Mouse (Mus musculus): ENCODE measurements around the gene Sh3bp5.

Gene Sh3bp5

GRCm38 (mm10) chr14:31433851-31434360, 2.0 kb downstream of the Sh3bp5 start:
- 54% methylated on average over 7 of the region's 7 CpGs for WGBS

DNA sequence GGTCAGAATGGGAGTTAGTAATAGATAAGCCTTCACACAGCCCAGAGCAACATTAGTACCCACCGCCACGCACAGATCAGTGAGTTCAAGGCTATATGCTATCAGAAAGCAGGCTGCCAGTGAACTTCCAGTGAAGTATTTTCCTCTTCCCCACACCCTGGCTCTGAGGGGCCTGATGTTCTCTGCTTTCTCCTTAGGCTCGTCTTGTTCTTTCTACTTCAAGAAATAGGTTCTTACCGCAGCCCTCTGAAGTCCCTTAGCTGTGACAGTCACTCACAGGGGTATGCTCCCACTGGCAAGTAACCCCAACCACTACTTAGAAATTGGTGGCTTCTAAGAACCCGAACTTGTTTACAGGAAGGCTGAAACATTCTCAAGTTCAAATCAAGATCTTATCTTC, 2.8 kb downstream of the Sh3bp5 start:
- 67% methylated on average over 5 of the region's 5 CpGs for WGBS

DNA sequence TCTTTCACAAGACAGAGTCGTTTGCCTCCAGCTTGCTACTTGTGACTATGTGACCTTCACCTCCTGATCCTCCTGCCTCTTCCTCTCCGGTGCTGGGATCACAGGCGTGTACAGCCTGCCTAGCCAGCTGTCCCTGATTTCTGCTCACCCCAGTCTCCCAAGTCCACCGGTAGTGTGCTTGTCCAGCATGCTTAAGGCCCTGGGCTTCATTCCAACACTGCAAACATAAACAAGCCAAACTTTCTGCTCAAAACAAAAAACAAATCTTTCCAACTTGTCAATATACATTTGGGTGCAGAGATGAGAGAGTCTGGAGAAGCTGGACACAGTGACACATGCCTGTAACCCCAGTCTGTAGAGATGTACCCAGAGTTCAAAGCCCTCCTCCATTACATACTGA, 3.5 kb downstream of the Sh3bp5 start:
- 22% methylated on average over 4 of the region's 4 CpGs for WGBS

- WGBS = 77% methylated on average over 3 of the region's 3 CpGs
These were observed 4.0 kb downstream of the Sh3bp5 start for GRCm38 (mm10) chr14:31431789-31432330.

DNA sequence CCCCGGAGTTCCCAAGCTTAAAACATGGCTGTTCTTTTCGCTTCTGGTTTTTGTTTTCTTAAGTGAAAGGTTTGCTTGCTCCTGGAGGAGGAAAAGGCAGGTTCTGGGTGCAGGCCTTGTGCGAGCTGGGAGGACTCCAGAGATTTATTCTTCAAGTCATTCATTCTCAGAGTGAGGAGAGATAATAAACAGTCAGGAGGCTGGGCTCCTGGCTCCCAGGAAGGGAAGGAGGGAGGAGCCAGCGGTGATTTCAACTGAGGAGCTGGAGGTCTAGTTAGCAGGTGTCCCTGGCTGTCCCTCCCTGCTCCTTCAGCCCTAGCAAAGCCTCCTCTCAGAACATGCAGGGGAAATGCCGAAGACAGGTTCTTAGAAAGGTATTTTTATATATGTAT, 6.9 kb downstream of the Sh3bp5 start:
- WGBS = 40% methylated on average over 5 of the region's 5 CpGs

GRCm38 (mm10) chr14:31428211-31429003, 7.5 kb downstream of the Sh3bp5 start:
- WGBS = 32% methylated on average over 15 of the region's 15 CpGs

DNA sequence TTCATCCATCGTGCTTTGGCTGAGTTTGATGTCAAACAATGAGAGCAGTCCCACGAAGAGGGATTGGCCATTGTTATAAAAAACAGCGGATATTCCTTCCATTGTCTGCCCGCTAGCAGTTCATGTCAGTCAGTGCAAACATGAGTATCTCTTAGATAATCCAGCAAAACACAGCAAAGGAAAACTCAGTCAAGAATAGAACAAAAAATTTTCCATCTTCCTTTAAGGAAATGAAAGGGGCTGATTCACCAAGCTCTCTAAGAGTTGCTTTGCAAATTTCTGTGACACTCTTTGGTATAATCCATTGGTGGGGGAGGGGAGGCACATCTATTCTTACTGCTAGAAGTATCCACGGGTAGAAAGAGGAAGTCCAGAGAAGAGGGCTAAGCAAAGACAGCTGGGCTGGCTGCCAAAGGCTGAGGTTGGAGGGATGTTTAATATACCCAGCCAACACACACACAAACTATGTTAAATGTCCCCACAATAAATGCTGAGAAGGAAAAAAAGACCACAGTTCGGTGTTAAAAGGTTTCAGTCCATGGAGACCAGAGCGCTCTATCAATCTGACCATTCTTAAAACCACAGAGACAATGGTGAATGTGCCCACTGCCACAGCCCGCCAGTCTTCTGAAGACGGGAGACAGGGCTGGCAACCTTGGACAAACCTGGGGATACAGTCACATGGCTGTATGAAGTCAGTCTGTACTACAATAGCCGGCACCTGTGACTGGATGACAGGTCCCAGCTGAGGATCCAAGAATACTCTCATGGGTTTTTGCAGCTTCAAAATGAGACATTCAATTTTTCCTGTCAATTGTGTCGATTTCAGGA, 12.7 kb downstream of the Sh3bp5 start:
- WGBS = 41% methylated on average over 11 of the region's 11 CpGs

GRCm38 (mm10) chr14:31422395-31422794, 13.5 kb downstream of the Sh3bp5 start:
- WGBS = 95% methylated on average over 5 of the region's 5 CpGs

- WGBS = 89% methylated on average over 18 of the region's 18 CpGs
These were observed 14.2 kb downstream of the Sh3bp5 start for GRCm38 (mm10) chr14:31421509-31422295.

DNA sequence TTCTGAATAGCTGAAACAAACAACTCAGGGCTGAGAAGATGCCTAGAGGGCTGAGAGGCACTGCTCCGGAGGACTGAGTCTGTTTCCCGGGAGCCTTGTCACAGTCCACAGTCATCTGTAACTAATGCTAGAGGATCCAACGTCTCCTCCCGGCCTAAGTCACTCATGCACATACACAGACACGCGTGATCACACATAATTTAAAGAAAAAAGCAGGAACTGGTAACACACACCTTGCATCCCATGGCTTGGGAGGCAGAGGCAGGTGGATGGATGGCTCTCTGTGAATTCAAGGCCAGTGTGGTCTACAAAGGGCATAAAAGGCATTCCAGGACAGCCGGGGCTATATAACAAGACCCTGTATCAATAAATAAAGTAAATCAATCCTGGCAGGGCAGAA, 14.9 kb downstream of the Sh3bp5 start:
- WGBS = 84% methylated on average over 7 of the region's 7 CpGs

- WGBS = 90% methylated on average over 7 of the region's 7 CpGs
These were observed 15.3 kb downstream of the Sh3bp5 start for GRCm38 (mm10) chr14:31420562-31420961.

GRCm38 (mm10) chr14:31420135-31420534, 15.7 kb downstream of the Sh3bp5 start:
- WGBS = 92% methylated on average over 8 of the region's 8 CpGs

- WGBS = 59% methylated on average over 4 of the region's 4 CpGs
These were observed 16.6 kb downstream of the Sh3bp5 start for GRCm38 (mm10) chr14:31419279-31419678.

DNA sequence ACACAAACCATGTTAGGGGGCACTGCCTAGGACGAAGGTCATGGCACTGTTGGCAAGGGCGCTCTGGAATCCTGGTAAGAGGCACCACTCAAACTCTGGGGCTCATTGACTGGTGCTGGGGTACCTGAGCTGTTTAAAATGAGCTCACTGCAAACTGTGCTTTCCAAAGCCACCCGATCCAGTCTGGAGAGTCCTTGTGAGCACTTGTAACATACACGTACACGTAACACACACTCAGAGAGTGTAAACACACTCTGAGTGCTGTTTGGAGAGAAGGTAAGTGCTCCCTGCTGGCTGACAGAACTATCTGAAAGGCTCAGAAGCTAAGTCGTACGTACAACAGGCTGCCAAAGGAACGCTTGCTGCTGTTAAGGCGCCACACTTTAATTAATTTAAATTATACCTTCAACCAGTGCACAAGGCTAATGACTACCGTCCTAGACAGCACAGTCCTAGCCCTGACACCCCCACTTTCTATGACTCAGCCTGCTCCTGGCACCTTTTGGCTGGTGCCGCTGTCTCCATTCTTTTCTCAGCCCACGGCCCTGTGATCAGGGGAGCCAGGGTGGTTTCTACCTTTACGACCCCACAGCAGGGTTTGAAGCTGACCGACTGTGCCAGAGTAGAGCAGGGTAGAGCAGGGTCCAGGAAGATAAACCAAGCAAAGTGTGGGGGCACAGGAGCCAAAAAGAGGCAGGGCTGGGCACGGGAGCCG, 18.9 kb downstream of the Sh3bp5 start:
- 55% methylated on average over 16 of the region's 16 CpGs for WGBS

GRCm38 (mm10) chr14:31416411-31416810, 19.5 kb downstream of the Sh3bp5 start:
- 91% methylated on average over 3 of the region's 3 CpGs for WGBS

DNA sequence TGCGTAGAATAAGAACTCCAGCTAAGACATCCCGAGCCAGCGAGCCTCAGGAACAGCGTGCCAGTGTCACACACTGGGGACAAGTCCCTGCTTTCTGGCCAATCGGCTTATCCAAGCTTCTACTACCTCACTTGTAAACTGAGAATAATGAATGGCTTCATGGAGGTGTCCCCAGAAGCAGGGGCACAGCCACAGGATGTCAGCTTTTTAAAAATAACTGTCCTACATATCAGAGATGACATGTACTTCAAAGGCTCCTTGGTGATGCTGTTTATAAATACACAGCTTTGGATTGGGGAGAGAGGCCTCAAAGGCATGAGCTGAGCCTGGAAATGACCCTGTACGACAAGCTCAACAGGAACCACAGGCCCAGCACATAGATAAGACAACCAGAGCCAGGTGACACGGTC, 20.9 kb downstream of the Sh3bp5 start:
- WGBS = 42% methylated on average over 7 of the region's 7 CpGs

DNA sequence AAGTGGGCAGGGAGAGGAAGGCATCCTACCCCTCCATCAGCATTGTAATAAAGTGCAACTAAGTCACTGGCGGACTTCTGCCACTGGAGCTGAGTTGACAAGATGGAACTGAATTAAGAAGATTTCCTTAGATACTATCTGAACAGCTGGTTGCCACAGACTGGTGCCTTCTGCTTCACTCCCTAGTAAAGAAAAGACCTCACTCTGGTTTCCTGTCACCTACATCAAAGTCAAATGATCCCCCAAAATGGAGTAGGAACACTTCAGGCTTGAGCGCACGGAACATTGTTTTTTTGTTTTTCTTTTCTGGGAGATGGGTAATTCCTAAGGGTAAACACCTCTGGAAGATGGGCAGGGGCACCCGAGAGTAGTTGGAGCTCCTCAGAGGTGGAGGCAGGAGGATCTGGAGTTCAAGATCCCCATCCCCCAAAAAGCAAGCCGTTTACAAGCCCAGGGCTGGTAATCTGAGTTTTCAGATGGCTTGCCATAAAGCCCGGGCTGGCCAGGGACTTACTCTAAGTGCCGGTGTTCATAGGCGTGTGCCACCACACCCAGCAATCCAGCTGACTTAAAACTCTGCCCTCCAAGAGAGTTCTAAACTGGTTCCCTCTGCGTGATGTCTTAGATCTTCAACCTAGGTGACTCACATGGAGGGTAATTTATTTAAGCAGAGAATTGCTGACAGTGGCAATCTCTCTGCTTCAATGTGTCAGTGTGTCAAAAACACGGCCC, 21.5 kb downstream of the Sh3bp5 start:
- whole genome bisulfite sequencing = 53% methylated on average over 10 of the region's 10 CpGs

GRCm38 (mm10) chr14:31413475-31414086, 22.3 kb downstream of the Sh3bp5 start:
- 49% methylated on average over 6 of the region's 6 CpGs for WGBS

GRCm38 (mm10) chr14:31412651-31413056, 23.2 kb downstream of the Sh3bp5 start:
- 75% methylated on average over 10 of the region's 10 CpGs for WGBS

GRCm38 (mm10) chr14:31410737-31411136, 25.1 kb downstream of the Sh3bp5 start:
- WGBS = 54% methylated on average over 4 of the region's 4 CpGs

All from cerebral cortex, adult 2 months (tissue).